Mouse (Mus musculus): Measurements from ENCODE around the gene Pi4ka.

Gene Pi4ka

DNA sequence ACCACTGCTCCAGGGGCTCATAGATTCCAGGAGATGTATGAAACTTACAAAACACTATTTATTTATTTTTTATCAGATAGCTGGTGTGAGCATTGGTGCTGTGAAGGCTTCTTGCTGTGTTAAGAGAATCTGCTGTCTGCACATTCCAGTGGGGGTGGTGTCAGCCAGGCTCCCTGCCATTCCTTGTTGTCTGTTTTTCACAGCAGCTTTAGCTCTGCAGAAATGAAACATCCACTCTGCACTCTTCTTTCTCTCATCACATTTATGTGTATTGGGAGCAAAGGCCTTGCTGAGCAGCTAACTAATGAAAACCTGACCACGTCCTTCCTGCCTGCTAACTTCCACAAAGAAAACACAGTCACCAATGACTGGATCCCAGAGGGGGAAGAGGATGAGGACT, 70.0 kb downstream of the Pi4ka start:
- DNase-seq (ENCODE audit: low read depth, low spot score) = peak; percentile 46

DNA sequence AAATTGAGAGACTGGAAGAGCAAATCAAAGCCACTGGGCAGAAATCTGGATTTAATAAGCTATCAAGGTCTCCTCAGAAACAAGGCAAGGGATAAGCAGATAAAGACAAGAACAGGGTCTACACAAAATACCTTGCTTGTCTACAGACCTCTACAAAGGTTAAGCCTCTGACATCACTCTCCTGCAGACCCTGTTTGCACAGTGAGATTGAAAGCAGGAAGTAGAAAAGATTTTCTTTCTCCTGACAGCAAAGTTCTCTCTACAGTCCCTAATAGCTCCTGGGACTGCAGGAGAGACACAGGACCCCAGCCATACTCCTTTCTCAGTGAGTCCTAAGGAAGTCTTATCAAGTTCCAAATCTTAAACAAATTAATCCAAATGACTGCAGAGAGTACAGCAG, 71.5 kb downstream of the Pi4ka start:
- DNase-seq (ENCODE audit: low read depth, low spot score) = no peak

DNA sequence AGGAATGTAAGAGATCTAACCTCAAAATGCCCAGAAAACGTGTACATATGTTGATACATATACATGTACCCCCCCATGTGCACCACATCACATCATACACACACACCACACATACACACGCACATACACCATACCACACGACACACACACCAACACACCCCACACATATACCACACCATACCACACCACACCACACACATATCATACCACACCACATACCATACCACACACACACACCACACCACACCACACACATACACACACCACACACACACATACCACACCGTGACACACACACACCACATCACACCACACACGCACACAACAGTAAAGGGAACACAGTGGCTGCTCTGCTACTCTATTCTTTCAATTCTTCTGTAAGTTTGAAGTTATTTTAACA, 74.3 kb downstream of the Pi4ka start:
- no peak for DNase-seq (ENCODE audit: low read depth, low spot score)

DNA sequence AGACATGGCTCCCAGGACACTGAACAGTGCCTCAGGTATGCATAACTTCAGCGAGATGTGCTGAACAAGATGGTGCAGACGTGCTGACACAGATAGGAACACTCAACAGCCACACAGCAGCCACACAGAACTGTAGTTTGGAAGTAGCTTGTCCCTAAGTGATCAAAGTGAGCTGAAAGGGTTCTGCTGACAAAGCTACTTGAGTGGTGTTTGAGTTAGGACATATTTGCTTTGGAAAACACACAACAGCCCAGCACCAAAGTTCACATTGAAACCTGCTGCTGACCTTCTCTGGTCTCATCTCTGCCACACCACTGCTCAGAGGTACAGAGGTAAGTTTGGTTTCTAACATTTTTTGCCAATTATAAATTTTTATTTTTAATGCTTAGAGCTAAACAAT, 75.0 kb downstream of the Pi4ka start, which contains the start of gene Serpind1:
Gene Serpind1, plus strand, starts transcription at position 256 of the 400 bp plus-strand sequence.
- no peak for DNase-seq (ENCODE audit: low read depth, low spot score)

DNA sequence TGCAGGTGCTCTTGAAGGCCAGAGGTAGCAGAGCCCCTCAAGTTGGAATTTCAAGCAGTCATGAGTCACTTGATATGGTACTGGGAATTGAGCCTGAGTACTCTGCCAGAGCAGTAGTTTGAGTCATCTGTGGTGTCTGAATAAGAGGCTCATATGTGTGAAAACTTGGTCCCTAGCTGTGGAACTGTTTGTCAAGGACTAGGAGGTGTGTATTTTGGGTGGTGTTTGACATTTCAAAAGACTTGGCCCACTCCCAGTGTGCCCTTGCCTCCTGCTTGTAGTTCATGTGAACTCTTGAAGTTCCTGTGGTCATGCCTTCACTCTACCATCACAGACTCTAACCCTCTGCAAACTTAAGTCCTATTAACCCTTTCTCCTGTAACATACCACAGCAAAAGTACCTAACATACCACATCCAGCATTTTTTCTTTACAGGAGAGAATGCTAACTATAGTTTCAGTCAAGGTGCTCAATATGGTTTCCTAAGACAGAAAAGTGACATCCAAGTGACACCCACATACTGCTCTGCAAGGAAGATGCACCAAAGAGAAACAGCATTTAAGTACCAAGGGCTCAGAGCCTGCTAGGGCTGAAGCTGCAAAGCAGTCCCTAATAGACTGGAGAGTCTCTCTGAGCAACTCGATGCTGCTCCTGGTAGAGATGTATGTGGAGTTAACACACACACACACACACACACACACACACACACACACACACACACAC, 76.1 kb downstream of the Pi4ka start:
- peak; percentile 83 for DNase-seq (ENCODE audit: low read depth, low spot score)

DNA sequence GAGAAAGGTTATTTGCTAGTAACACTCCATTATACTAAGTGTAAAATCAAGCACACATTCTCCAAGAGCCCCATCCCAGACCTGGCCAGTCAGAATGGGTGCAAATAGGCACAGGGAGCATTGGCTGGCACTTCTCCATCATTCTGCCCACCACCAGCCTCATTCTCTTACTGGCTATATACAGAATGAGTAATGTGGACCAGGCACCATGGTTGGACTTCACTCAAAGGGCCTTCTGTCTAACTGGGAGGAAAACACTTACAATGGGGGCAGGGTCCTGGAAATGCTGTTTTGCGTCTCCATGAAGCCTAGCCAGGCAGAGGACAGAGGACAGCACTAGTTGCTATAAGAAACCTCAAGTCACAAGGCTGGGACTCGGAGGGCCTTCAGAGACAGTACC, 80.0 kb downstream of the Pi4ka start:
- DNase-seq (ENCODE audit: low read depth, low spot score) = no peak

DNA sequence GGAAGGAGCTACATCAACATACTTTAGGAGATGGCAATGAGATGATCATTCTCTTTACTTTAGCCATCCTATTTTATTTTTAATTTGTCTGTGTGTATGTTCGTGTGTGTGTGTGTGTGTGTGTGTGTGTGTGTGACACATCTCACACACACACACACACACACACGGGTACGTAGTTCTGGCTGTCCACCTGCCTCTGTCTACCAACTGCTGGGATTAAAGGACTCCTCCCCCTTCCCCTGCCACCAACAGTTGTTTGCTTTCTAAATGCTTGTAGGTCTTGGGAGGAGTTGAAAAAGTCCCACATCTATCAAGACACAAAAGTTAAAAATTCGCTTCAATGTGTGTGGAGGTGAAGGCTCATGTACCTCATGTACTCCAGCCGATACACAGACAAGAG, 81.4 kb downstream of the Pi4ka start:
- DNase-seq (ENCODE audit: low read depth, low spot score) = no peak

DNA sequence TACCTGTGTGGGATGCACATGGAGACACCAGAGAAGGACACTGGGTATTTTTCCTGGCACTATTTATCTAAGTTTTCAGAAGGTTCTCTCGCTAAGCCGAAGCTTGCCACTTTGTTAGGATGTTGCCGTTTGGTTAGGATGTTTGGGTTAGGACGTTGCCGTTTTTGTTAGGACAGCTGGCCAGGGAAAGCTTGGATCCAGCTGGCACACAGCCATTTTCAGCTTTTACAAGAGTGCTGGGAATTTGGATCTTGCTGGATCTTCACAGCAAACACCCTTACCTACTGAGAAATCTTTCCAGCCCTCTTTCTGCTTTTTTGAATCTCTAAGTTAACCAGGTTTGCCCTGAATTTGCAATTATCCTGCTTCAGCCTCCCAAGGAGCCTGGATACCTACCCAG, 84.6 kb downstream of the Pi4ka start:
- DNase-seq (ENCODE audit: low read depth, low spot score) = no peak

DNA sequence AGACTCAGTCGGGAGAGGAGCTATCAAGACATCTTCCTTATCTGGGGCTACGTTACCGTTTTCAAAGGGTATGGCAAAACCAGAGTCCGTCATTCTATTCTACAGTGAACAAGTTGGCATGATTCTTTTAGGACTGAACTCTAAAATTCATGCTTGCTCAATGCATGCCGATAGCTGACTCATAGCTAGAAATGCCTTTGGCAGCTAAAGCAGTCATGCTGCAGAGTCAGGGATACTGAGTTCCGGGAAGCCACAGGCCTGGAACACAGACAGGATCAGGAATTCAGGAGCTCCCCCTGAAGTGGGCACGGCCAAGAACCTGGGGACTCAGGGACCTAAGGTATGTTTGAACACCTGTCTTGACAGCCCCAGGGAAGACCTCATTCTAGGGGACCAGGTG, 89.6 kb downstream of the Pi4ka start:
- DNase-seq (ENCODE audit: low read depth, low spot score) = no peak

DNA sequence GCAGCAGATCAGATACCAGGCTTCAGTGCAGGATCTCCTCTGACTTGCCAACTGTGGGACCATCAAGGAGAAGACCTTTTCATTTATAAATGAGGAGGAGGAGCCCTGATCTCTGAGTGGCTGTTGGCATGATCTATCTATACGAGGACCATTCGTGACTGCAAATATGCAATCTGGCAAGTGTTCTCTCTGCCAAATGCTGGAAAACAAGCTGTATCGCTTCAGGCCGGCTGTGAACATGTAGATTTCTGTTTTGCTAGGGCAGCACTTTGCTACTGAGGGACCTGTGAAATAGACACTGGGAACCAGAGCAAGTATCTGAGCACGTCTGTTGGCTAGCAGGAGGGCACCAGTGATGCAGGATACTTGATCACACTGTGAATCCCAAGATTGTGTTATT, 93.6 kb downstream of the Pi4ka start:
- no peak for DNase-seq (ENCODE audit: low read depth, low spot score)

DNA sequence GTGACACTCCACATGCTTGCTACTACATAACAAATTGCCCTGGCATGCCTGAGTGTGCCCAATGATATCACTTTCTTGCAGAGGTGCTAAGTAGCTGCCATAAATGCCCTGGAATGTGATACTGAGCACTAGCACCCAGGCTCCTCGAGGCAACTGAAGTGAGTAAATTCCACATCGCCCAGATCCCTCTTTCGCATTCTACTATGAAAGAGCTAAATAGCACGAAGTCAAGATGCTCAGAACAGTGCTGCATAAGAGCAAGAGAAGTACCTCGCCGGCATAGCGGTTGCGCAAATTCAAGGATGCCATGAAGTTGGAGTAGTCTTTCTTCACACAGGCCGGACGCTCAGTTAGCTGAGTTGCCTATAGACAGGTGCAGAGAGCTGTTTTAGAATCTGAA, 97.1 kb downstream of the Pi4ka start:
- no peak for DNase-seq (ENCODE audit: low read depth, low spot score)

DNA sequence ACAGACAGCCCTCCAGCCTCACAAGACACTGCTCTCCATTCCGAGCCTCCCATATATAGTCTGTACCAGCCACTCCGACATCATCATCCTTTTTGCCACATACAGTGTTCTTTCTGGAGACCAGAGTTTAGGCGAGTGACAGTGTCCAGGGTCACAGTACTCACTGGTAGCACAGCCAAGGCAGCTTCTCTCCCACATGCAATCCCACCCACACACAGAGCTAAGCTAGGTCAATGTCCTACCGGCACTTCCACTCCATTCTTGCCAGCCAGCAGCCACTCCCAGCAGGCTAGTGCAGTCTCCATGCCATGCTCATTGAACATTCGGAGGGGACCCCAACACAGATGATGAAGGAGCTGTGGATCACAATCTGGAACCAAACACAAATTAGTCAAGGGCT, 98.7 kb downstream of the Pi4ka start:
- no peak for DNase-seq (ENCODE audit: low read depth, low spot score)

DNA sequence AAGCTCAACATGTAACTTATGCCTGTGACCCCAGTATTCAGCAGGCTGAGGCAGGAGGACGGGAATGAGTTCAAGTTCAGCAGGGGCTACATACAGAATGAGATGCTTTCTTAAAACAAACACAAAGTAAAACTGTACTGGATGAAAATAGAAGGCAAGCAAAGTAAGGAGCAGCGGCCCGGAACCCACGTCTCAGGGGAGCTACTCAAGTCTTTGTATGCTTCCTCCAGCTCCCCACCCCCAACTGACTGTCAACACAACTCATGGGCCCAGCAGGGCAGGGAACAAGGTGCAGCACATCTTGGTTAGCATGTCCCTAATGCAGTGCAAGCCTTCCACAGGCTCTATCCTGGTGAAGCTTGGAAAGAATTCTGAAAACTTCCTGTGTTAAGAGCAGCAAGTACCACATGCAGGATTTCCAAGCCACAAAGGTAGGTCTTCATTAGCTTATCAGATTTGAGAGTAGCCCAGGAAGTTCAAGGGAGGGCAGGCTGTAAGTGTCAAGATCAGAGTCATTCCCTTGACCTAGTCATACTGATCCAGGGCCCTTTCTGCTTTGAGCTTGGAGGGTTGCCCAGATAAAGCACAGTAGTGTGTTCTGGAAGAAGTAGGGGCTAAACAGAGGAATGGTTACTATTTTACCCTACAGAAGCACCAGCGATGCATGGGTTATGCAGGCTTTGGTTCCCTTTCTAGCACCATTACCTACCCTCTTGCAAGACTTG, 102.4 kb downstream of the Pi4ka start:
- DNase-seq (ENCODE audit: low read depth, low spot score) = no peak

DNA sequence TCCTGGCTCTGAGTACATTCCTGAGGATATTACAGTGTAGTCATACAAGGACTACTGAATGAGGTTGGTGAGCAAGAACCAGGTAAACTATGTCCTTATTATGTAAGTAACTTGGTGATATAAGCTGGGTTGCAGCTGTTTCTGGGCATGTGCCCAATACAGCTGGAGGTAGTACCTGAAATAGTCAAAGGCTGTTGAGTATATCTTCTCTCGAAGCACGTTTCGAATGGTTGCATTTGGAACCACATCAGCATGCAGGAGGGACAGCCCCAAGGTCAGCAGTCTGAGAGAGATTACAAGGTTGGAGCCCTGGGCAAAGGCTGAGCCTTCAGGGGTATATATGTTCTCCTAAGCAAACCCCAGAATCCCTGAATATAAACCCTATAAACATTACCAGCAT, 105.3 kb downstream of the Pi4ka start:
- DNase-seq (ENCODE audit: low read depth, low spot score) = no peak

DNA sequence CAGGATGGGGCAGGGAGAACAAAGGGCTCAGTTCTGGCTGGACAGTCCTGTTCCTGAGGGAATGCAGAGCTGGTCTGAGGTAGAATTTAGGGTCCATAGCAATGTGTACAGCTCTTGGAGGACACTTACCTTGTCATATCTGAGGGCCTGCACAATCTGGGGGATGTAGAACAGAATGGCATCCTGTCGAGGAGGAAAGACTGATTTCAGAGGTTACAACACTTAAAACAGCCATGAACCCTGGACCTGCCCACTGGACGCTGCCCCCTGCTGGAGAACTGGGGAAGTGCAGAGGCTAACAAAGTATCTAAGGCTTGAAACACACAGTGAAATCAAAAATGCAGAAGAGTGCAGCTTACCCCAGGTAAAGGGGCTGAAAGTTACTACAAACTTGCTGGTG, 113.4 kb downstream of the Pi4ka start:
- DNase-seq (ENCODE audit: low read depth, low spot score) = no peak

DNA sequence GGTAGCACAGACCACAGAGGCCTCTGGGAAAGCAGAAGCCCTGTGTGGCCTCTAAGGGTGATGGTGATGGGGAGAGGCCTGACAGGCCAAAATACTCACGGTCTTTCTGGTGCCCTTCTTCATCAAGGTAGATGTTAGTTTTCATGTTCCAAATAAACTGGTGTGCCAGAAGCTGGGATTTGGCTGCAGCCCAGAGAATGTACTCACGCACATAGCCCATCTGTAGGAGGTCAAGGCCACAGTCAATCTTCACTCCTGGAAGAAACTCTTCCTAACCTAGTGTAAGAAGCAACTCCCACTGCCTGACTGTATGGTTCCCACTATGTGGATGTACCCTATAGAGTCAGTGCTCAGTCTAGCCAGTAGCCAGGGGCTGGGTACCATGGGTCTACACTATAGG, 115.1 kb downstream of the Pi4ka start:
- DNase-seq (ENCODE audit: low read depth, low spot score) = no peak

DNA sequence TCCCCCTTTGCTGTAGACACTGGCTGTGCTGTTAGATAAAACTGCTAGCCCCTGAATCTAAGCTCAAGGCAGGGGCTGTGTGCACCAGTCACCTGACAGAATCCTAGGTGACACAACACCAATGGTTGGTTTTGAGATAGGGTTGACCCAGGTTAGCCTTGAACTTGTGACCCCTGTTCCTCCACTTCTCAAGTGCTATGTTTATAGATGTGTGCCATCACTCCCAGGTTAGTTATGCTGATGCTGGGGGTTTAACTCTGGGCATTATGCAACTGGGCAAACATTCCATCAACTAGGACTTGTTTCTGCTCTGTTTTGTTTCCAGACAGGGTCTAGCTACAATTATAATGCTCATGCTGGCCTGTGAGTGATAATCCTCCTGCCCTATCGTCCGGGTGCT, 119.0 kb downstream of the Pi4ka start:
- no peak for DNase-seq (ENCODE audit: low read depth, low spot score)

DNA sequence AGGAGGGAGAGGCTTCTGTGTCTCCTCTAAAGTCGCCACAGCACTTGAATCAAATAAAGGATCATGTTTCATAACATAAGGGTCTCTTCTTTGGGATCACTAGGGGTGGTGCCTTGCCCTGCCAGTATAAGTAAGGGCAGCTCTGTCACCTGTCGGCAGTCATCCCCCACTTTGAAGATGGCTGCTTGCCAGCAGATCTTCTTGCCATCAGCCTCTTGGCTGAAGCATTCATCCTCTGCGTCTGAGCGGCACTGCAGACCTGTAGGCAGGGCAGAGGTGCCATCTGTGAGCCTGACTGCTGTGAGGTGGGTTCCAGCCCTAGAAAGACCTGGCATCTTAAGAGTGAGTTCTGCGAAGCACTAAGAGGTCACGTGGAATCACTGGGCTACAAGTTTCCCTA, 123.0 kb downstream of the Pi4ka start:
- no peak for DNase-seq (ENCODE audit: low read depth, low spot score)

DNA sequence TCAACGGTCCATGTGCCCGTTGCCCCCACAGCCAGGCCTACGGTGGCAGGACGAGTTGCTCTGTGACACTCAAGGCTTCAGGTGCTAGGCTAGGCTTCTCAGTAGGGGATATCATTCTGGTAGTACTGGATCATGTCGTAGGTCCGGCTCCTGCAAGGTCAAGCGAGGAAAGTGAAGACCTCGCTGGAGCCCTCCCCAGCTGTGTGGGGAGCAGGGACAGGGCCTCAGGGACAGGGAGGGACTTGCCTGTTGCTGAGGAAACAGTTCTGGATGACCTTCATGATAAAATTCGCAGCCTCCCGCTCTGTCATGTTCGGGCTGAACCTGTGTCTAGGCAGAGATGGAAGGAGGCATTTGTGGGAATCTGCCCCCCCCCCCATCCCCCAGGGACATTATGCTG, 125.6 kb downstream of the Pi4ka start:
- no peak for DNase-seq (ENCODE audit: low read depth, low spot score)

DNA sequence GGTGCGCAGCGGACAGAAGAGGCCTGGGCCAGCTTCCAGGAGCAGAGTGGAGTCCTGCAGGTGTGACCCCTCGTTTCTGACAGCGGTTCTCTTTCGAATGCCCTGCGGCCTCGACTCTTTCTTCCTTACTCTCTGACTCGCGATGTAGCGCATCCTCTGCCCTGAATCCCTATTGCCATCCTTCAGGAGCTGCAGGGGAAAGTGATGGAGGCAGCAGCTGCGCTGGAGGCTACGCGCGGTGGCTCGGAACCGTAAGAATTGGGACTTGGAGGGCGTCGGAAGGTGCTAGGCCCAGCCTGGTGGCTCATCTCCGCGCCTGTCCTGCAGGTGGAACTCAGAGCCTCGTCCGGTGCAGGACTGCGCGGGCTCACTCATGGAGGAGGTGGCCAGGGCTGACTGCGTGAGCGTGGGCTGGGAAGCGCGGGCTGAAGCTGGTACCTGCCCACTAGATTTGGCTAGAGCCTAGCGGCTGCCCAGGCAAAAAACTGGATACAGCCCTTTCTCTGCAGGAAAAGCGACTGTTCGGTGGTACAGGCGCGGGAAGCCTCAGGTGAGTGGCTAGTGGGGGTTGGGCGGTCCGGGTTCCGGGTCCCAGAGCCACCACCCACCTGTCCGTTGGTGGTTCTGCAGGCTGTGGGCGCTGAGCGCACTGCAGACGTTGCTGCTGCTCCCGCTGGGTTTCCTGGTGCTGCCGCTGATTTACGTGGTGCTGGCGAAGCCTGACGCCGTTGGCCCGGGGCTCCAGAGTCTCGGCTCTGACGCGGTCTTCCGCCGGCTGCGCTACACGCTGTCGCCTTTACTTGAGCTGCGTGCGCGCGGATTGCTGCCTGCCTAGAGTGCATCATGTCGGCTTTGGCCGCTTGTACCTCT, 128.5 kb downstream of the Pi4ka start:
- DNase-seq (ENCODE audit: low read depth, low spot score) = peak; percentile 60

DNA sequence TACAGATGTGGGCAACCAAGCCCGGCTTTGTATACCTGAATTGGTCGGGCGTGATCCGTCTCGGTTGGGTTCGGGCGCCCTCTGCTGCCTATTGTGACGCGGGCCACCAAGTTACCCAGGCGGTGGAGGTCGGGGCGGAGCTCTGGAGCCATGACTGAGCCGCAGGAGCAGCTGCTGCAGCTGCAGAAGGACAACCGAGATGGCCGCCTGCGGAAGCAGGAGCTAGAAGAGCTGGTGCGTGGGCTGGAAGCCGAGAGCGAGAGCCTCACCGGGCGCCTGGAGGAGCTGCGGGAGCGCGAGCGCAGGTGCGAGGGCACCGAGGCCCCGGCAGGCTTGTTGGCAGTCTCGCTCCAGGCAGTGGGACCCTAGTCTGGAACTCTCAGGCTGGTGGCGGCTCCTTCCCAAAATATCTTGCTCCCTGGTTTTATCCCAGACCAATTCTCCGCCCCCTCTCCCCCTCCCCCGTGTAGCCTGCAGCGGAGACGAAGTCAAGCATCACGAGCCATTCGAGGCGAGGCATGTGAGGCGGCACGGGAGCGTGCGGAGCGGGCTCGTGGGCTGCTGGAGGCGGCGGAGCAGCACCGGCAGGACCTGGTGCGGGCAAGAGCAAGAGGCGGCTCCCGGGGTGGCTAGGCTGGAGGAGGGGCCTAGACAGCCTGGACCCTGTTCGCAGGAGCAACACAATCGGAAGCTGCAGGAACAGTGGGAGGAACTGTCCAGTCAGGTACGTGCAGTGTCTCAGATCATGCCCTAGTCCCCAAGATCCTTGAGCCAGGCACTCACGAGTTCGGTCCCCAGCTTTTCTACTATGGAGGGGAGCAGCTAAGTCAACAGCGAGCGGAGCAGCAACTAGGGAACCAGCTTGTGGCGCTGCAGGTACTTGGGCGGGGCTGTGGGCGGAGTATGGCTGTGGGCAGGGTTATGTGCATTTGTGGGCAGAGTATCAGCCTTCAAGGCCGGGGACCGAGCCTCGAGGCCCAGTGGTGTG, 129.7 kb downstream of the Pi4ka start:
- peak; percentile 89 for DNase-seq (ENCODE audit: low read depth, low spot score)
